Mouse (Mus musculus): ENCODE results near the gene Ric8b.

DNA sequence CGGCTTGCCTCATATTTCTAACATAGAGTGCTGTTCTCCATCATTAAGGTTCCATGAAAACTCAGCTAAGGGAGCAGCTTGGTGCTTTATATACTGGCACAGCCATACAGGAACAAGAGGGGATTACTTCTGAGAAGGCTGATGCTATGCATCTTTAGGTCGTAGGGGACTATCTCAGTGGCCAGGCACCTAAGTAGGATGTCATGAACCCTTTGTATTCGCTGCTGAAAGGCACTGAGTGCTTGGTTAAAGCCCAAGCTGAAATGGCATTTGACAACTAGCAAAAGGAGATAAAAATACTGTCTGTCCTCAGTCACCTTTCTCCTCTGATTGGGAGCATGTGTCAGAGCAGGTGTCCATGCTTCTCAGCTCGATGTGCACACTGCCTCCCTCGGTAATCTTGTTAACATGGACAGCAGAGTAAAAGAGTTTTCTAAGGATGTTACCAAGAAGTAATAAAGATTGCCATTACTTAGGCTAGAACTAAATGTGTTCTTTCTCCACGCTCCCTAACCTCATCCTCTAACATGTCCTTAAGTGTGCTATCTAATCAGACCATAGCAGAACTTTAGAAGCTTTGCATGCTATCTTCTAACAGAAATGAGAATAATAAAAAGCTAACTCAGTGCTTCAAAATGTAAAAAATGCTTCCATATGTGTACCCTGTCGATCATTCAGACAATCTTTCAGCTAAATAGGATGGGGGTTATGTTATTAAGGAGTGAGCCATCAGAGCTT lies 89.3 kb downstream of the Ric8b start:
- no peak for TF ChIP-seq CTCF (IDR thresholded peaks at IDR 0.05; ENCODE audit: extremely low read depth, insufficient read depth, insufficient read length, insufficient replicate concordance)
- TF ChIP-seq POLR2A (IDR thresholded peaks at IDR 0.05; ENCODE audit: low read depth, low read length): no peak

All from spleen, adult 2 months (tissue).